Mouse (Mus musculus) lung, embryonic 14.5 days (tissue): Measurements from ENCODE around the gene Olfr638. TPM values are rescaled to one million over a fixed set of nuclear protein-coding genes. Genes with fewer than 3 reads are reported as not detected.
"Not testable (repeated sequence)": the region's sequence is repeated elsewhere in the genome, so short reads cannot be mapped to it uniquely, and the experiment has no call there.

Experiments used
- ATAC-seq: fragments of 200-750 bp; cut with Nextera tagmentation; 2 replicates; pipeline ENCODE4 v1.8.0; 2017; ENCODE audit warnings: mild to moderate bottlenecking, moderate TSS enrichment, moderate library complexity; ENCODE audit not compliant: insufficient read depth
- DNase-seq: peaks from one replicate; pipeline ENCODE4 v3.0.0-alpha.2; 2015
- H3K27ac ChIP-seq: fragments of 300-500 bp; sonication (generic); 2 replicates; pipeline ENCODE4 v1.5.1; 2014; ENCODE audit warnings: low read depth, mild to moderate bottlenecking, moderate library complexity
- H3K27me3 ChIP-seq: fragments of 300-500 bp; sonication (generic); 2 replicates; pipeline ENCODE4 v1.6.1; 2014; ENCODE audit warnings: low read length, control low read depth; ENCODE audit not compliant: insufficient read depth
- H3K36me3 ChIP-seq: fragments of 300-500 bp; sonication (generic); 2 replicates; pipeline ENCODE4 v1.6.1; 2014; ENCODE audit warnings: control low read depth; ENCODE audit not compliant: insufficient read depth
- H3K4me1 ChIP-seq: fragments of 300-500 bp; sonication (generic); 2 replicates; pipeline ENCODE4 v1.6.1; 2014; ENCODE audit warnings: antibody characterized with exemption, control low read depth; ENCODE audit not compliant: insufficient read depth
- H3K4me2 ChIP-seq: fragments of 300-500 bp; sonication (generic); 2 replicates; pipeline ENCODE4 v1.6.1; 2014; ENCODE audit warnings: mild to moderate bottlenecking
- H3K4me3 ChIP-seq: fragments of 300-500 bp; sonication (generic); 2 replicates; pipeline ENCODE4 v1.5.1; 2014; ENCODE audit warnings: low read depth, low read length
- H3K9ac ChIP-seq: fragments of 300-500 bp; sonication (generic); 2 replicates; pipeline ENCODE4 v1.6.1; 2014
- H3K9me3 ChIP-seq: fragments of 300-500 bp; sonication (generic); 2 replicates; pipeline ENCODE4 v1.6.1; 2016; ENCODE audit warnings: low read depth, low read length, control low read depth
- CTCF ChIP-seq: IDR thresholded peaks from 2 replicates; pipeline ENCODE4 v1.5.1; 2016; ENCODE audit warnings: antibody characterized with exemption, low read depth
- WGBS: fragments of 180-500 bp; shearing (Covaris S2); extraction: QIAGEN DNeasy Blood & Tissue Kit; methylation state at CpG from one replicate; pipeline ENCODE4 v1.1.7; 2014; 5-methylcytosine and 5-hydroxymethylcytosine counted together
- polyA plus RNA-seq: library from polyadenylated mRNA; unstranded; fragments of >200 nt; fragmentation: Nextera tagmentation; extraction: Ambion mirVana; gene quantifications from 2 replicates; pipeline ENCODE4 v1.2.1, GENCODE M21; 2014

The Olfr638 gene
- not detected in 2 replicates for polyA plus RNA-seq

GRCm38 (mm10) chr7:103998446-103998845, at the start of gene Olfr638:
Gene Olfr638, plus strand, starts transcription at chr7:103998746.
- no peaks in the 10 kb centered on the region for H3K27me3 ChIP-seq
- H3K27ac ChIP-seq = no peak within 1 kb of the TSS
- no peaks in the 10 kb centered on the region for H3K4me1 ChIP-seq
- no peaks in the 10 kb centered on the region for H3K36me3 ChIP-seq
- no peaks in the 10 kb centered on the region for H3K9me3 ChIP-seq
- no peak within 1 kb of the TSS for H3K4me3 ChIP-seq
- H3K4me2 ChIP-seq = no peak within 1 kb of the TSS
- DNase-seq = no peak
- TF ChIP-seq CTCF = no peak
- no peak for ATAC-seq
- no peak within 1 kb of the TSS for H3K9ac ChIP-seq

GRCm38 (mm10) chr7:103966873-103967272, 31.7 kb upstream of the Olfr638 start:
- WGBS = 93% methylated on average over 22 of the region's 22 CpGs
- not testable (repeated sequence) for H3K27me3 ChIP-seq, DNase-seq, H3K9me3 ChIP-seq, H3K36me3 ChIP-seq, H3K27ac ChIP-seq, H3K4me1 ChIP-seq, H3K4me3 ChIP-seq, H3K4me2 ChIP-seq, H3K9ac ChIP-seq, ATAC-seq

GRCm38 (mm10) chr7:103970852-103971251, 27.7 kb upstream of the Olfr638 start, which contains the start of gene Olfr635:
Gene Olfr635, plus strand, starts transcription at chr7:103971152.
- ATAC-seq (no peak), DNase-seq (no peak)
- H3K9me3 ChIP-seq = no peaks in the 10 kb centered on the region
- H3K4me3 ChIP-seq = no peak within 1 kb of the TSS
- no peaks in the 10 kb centered on the region for H3K36me3 ChIP-seq
- H3K27ac ChIP-seq = no peak within 1 kb of the TSS
- H3K4me1 ChIP-seq = no peaks in the 10 kb centered on the region
- no peak for TF ChIP-seq CTCF
- H3K27me3 ChIP-seq = no peaks in the 10 kb centered on the region
- WGBS = 80% methylated on average over 1 of the region's 1 CpGs
- no peak within 1 kb of the TSS for H3K4me2 ChIP-seq
- no peak within 1 kb of the TSS for H3K9ac ChIP-seq

- DNase-seq (no peak), ATAC-seq (no peak)
- no peak overlapping the region for H3K4me3 ChIP-seq
- no peaks in the 10 kb centered on the region for H3K27me3 ChIP-seq
- no peak overlapping the region for H3K4me2 ChIP-seq
- no peak overlapping the region for H3K27ac ChIP-seq
- no peaks in the 10 kb centered on the region for H3K9me3 ChIP-seq
- no peaks in the 10 kb centered on the region for H3K36me3 ChIP-seq
- no peak for TF ChIP-seq CTCF
- 38% methylated on average over 1 of the region's 1 CpGs for WGBS
- H3K4me1 ChIP-seq = no peaks in the 10 kb centered on the region
- H3K9ac ChIP-seq = no peak overlapping the region
Measured at GRCm38 (mm10) chr7:103971782-103972181, 26.8 kb upstream of the Olfr638 start.

- no peak for TF ChIP-seq CTCF
- H3K27ac ChIP-seq = no peak overlapping the region
- no peaks in the 10 kb centered on the region for H3K36me3 ChIP-seq
- H3K4me1 ChIP-seq = no peaks in the 10 kb centered on the region
- H3K27me3 ChIP-seq = no peaks in the 10 kb centered on the region
- no peaks in the 10 kb centered on the region for H3K9me3 ChIP-seq
- no peak overlapping the region for H3K9ac ChIP-seq
- ATAC-seq (no peak), DNase-seq (no peak)
- no peak overlapping the region for H3K4me2 ChIP-seq
- no peak overlapping the region for H3K4me3 ChIP-seq
Measured at GRCm38 (mm10) chr7:103999124-103999523, 578 bp downstream of the Olfr638 start.

GRCm38 (mm10) chr7:104017203-104017602, 18.7 kb downstream of the Olfr638 start, which contains the start of gene Olfr639:
Gene Olfr639, minus strand, starts transcription at chr7:104017303.
- Histone ChIP-seq H3K4me3 (no peak within 1 kb of the TSS), H3K36me3 (no peaks in the 10 kb centered on the region), H3K27me3 (no peaks in the 10 kb centered on the region), H3K27ac (no peak within 1 kb of the TSS), H3K4me1 (no peaks in the 10 kb centered on the region), H3K9me3 (no peaks in the 10 kb centered on the region), H3K4me2 (no peak within 1 kb of the TSS), H3K9ac (no peak within 1 kb of the TSS)
- no peak for TF ChIP-seq CTCF
- DNase-seq = no peak
- ATAC-seq = no peak

- no peak for ATAC-seq
- Histone ChIP-seq H3K27me3 (no peaks in the 10 kb centered on the region), H3K36me3 (no peaks in the 10 kb centered on the region), H3K9ac (no peak overlapping the region), H3K9me3 (no peaks in the 10 kb centered on the region), H3K27ac (no peak overlapping the region), H3K4me2 (no peak overlapping the region), H3K4me3 (no peak overlapping the region), H3K4me1 (no peaks in the 10 kb centered on the region)
- WGBS = 81% methylated on average over 1 of the region's 1 CpGs
- no peak for DNase-seq
- TF ChIP-seq CTCF = no peak
Measured at GRCm38 (mm10) chr7:104018953-104019352, 20.4 kb downstream of the Olfr638 start.

- Histone ChIP-seq H3K9ac (no peak overlapping the region), H3K9me3 (no peaks in the 10 kb centered on the region), H3K27me3 (no peaks in the 10 kb centered on the region), H3K4me2 (no peak overlapping the region), H3K36me3 (no peaks in the 10 kb centered on the region), H3K4me1 (no peaks in the 10 kb centered on the region), H3K27ac (no peak overlapping the region), H3K4me3 (no peak overlapping the region)
- 91% methylated on average over 6 of the region's 6 CpGs for WGBS
- ATAC-seq (no peak), DNase-seq (no peak)
- TF ChIP-seq CTCF = no peak
Measured at GRCm38 (mm10) chr7:104021651-104022050, 23.1 kb downstream of the Olfr638 start.
